Mouse (Mus musculus): ENCODE data around the gene Atg16l1. TPM values are rescaled to one million over a fixed set of nuclear protein-coding genes. Genes with fewer than 3 reads are reported as not detected.

Atg16l1 gene
- polyA plus RNA-seq, 1 experiment from 2014 or later = 56.8 TPM

DNA sequence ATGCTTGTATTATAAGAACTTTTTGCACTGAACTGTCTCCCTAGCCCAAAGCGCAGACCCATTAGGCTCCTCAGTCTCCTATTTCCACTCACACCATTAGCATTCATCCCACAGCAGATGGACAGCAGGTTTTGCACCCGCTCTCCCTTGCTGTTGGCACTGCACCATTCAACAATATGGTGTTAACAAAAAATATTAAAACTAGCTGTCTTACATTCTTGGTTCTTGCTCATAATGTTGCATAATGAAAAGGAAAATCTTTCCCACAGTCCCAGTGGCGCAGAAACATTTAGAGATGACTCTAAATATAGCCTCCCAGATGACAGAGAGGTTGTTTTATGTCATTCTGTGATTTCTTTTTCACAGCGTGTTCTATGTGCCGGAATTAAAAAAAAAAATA, 22.5 kb upstream of the Atg16l1 start:
- Histone ChIP-seq H3K27ac (replicated peaks) (no peak overlapping the region), H3K9ac (no peak overlapping the region), H3K36me3 (no peaks in the 10 kb centered on the region), H3K4me3 (no peak overlapping the region), H3K27me3 (no peaks in the 10 kb centered on the region), H3K4me2 (no peak overlapping the region), H3K4me1 (replicated peaks) (no peaks in the 10 kb centered on the region), H3K9me3 (no peaks in the 10 kb centered on the region)
- WGBS = 89% methylated on average over 5 of the region's 5 CpGs
- no peak for ATAC-seq (ENCODE audit: low read depth)

DNA sequence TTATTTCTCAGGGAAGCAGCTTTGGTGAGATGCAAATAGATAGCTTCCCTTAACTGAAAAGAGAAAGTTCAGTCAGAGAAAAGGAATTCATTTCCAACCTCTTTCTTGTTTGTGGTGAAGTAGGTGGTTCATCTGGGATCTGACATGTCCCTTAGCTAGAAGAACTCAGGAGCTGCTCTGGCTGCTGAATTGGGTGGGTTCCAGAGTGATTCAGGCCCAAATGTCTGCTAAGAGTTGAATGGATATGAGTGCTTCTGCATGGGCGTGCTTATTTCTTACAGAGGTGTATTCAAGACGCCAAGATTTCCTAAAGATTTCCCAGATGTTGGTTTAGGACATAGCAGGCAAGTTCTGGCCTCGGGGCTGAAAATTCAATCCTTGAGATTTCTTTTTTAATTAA, 21.5 kb upstream of the Atg16l1 start:
- no peaks in the 10 kb centered on the region for H3K4me1 ChIP-seq (replicated peaks)
- no peaks in the 10 kb centered on the region for H3K27me3 ChIP-seq
- no peaks in the 10 kb centered on the region for H3K9me3 ChIP-seq
- 84% methylated on average over 3 of the region's 3 CpGs for WGBS
- no peaks in the 10 kb centered on the region for H3K36me3 ChIP-seq
- H3K9ac ChIP-seq = no peak overlapping the region
- no peak for ATAC-seq (ENCODE audit: low read depth)
- no peak overlapping the region for H3K27ac ChIP-seq (replicated peaks)
- H3K4me3 ChIP-seq = no peak overlapping the region
- H3K4me2 ChIP-seq = no peak overlapping the region

DNA sequence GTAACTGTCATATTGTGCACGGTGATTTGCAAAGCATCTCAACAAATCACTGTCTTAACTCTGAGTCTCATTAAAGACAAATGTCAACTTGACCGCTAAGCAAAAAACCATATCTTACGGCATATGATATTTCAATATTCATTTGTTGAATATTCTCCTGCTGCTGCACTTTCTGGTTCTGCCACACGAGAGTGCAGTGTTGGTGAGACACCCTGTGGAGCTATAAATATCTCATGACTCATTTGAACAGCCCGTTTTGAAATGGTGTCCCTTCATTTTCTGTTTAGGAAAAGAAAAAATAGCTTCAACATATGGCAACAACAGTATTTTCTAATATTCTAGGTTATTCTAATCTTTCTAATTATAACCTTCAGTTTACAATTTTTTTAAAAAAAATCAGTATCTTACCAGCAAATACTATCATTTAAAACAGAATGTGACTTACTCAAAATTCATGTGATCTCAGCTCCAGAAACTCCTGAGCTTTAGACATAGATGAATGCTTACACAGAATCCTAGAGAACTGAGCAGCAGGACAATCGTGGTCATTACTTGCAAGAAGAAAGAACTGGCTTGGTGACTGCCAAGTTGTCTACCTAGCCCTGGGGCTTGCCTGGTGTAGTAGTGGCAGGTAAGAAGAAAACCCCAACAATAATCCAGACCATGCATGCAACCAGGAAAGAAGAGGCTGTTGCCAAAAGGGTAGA, 14.9 kb upstream of the Atg16l1 start:
- ATAC-seq (ENCODE audit: low read depth) = no peak
- no peaks in the 10 kb centered on the region for H3K4me1 ChIP-seq (replicated peaks)
- 75% methylated on average over 6 of the region's 6 CpGs for WGBS

DNA sequence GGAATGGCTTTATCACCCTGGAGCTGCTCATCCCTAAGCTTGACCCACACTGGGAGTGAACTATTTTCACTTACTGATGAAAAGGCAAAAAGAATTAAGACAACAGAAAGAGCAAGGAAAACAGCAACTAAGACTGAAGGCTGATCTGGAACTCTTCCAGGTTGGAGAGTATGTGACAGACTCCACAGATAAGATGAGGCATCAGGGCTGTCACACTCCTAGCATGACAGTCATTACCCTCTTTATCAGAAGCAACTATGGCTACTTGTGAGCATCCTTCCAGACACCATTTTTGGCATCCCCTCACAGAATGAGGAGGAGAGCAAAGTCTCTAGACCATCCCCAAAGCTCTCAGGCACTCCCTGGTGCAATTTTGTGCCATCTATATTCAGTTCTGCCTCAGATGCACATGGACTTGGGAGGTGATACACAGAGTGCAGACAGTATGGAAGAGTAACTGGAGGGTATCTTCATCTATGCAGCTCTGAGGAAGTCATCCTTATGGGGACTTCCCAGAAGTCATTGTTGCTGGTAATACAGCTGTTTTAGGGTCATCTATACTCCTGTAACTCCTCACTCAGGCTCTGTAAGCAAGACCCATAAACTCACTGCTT, 6.2 kb upstream of the Atg16l1 start:
- H3K4me2 ChIP-seq = no peak overlapping the region
- ATAC-seq (ENCODE audit: low read depth) = no peak

More for the DNA sequence above, 14.9 kb upstream of the Atg16l1 start:
- Histone ChIP-seq H3K27ac (replicated peaks) (no peak overlapping the region), H3K4me2 (no peak overlapping the region), H3K4me3 (no peak overlapping the region), H3K27me3 (no peaks in the 10 kb centered on the region), H3K9me3 (no peaks in the 10 kb centered on the region), H3K36me3 (no peaks in the 10 kb centered on the region), H3K9ac (no peak overlapping the region)

DNA sequence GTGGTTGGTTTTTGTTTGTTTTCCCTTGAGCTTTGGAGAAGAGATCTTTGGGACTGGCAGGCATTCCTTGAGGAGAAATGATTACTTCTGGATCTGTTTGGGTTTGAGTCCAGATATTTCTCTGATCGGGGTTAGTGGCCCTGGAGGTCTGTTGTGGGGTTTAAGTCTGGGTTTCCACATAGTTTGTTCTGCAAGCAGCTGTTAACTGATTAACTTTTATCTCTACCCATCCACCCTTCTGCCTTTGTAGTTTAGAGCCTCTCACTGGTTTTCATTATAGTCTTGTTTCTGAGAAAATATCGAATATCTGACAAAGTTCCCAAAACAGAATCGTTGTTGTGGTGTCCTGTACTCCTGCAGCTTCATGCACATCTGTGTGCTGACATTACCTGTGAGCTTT, 8.2 kb downstream of the Atg16l1 start:
- Histone ChIP-seq H3K27me3 (no peaks in the 10 kb centered on the region), H3K4me1 (replicated peaks) (no peaks in the 10 kb centered on the region), H3K9me3 (no peaks in the 10 kb centered on the region), H3K27ac (replicated peaks) (no peak overlapping the region), H3K4me2 (no peak overlapping the region), H3K36me3 (peaks cover 97% of the 10 kb centered on the region), H3K9ac (no peak overlapping the region), H3K4me3 (no peak overlapping the region)
- WGBS = 91% methylated on average over 3 of the region's 3 CpGs
- no peak for ATAC-seq (ENCODE audit: low read depth)

More for the DNA sequence above, 6.2 kb upstream of the Atg16l1 start:
- Histone ChIP-seq H3K9me3 (no peaks in the 10 kb centered on the region), H3K9ac (no peak overlapping the region), H3K27ac (replicated peaks) (no peak overlapping the region), H3K36me3 (no peaks in the 10 kb centered on the region), H3K27me3 (peaks cover 12% of the 10 kb centered on the region; the same call in 1 of the 2 replicates), H3K4me1 (replicated peaks) (no peaks in the 10 kb centered on the region), H3K4me3 (no peak overlapping the region)

DNA sequence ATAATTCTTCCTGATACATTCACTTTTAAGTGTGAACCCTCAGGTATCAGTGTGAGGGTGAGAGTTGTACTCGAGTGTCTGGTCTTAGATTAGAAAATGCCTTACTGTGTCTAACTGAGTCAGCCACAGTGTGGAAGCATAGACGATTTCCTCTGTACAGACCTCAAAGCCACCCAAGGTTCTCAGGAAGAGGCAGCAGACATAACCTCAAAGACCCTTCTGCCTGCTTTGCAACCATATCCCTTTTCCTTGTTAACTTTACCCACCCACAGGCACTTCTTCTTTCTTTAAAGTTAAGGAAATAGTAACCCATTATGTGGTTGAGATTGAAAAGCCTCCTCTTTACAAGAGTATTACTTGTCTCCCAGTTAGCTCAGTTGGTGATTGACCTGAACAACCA, 10.1 kb downstream of the Atg16l1 start:
- no peak for ATAC-seq (ENCODE audit: low read depth)
- no peak overlapping the region for H3K9ac ChIP-seq
- H3K4me2 ChIP-seq = no peak overlapping the region
- peaks cover 95% of the 10 kb centered on the region for H3K36me3 ChIP-seq
- 97% methylated on average over 2 of the region's 2 CpGs for WGBS
- no peak overlapping the region for H3K4me3 ChIP-seq
- H3K27me3 ChIP-seq = no peaks in the 10 kb centered on the region
- H3K4me1 ChIP-seq (replicated peaks) = no peaks in the 10 kb centered on the region
- H3K9me3 ChIP-seq = no peaks in the 10 kb centered on the region
- no peak overlapping the region for H3K27ac ChIP-seq (replicated peaks)

DNA sequence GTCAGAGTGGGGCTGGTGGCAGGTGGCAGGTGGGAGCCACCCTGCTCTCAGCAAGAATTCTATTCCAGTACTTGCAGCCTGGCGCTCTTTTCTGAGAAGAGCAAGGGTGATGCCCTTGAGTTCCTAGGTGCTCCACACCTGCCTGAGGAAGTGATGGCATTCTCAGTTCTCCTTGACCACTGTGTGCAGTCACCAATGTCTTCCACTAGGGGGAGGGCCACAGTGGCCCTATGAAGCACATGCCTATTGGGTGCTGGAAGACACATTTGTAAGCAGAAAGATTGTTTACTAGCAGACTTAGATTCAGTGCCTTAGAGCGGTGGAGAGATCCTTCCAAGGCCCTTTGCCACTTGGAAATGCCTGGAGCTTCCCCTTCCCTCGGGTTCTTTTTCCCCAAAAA, 10.6 kb downstream of the Atg16l1 start:
- H3K9me3 ChIP-seq = no peaks in the 10 kb centered on the region
- H3K27me3 ChIP-seq = no peaks in the 10 kb centered on the region
- H3K4me3 ChIP-seq = no peak overlapping the region
- WGBS = 90% methylated on average over 3 of the region's 3 CpGs
- H3K36me3 ChIP-seq = peaks cover 95% of the 10 kb centered on the region
- H3K4me2 ChIP-seq = no peak overlapping the region
- ATAC-seq (ENCODE audit: low read depth) = no peak
- H3K4me1 ChIP-seq (replicated peaks) = no peaks in the 10 kb centered on the region
- H3K9ac ChIP-seq = no peak overlapping the region
- no peak overlapping the region for H3K27ac ChIP-seq (replicated peaks)

DNA sequence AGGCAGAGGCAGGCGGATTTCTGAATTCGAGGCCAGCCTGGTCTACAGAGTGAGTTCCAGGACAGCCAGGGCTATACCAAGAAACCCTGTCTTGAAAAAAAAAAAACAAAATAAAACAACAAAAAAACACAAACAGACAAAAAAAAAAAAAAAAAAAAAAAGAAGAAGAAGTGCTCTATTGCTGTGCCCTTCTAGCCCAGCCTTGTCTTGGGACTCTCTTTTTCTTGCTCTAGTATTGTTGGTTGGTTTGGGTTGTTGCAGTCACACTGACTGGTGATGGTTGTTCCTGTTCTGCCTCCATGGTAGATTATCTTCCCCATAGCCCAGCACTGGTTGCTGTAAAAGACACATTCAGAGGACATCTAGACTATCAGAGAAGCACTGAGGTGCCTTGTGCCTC, 13.6 kb downstream of the Atg16l1 start:
- WGBS = 94% methylated on average over 2 of the region's 2 CpGs
- Histone ChIP-seq H3K4me3 (no peak overlapping the region), H3K9me3 (no peaks in the 10 kb centered on the region), H3K36me3 (peaks cover 94% of the 10 kb centered on the region), H3K4me2 (no peak overlapping the region), H3K27me3 (no peaks in the 10 kb centered on the region), H3K27ac (replicated peaks) (no peak overlapping the region), H3K9ac (no peak overlapping the region), H3K4me1 (replicated peaks) (no peaks in the 10 kb centered on the region)
- no peak for ATAC-seq (ENCODE audit: low read depth)

DNA sequence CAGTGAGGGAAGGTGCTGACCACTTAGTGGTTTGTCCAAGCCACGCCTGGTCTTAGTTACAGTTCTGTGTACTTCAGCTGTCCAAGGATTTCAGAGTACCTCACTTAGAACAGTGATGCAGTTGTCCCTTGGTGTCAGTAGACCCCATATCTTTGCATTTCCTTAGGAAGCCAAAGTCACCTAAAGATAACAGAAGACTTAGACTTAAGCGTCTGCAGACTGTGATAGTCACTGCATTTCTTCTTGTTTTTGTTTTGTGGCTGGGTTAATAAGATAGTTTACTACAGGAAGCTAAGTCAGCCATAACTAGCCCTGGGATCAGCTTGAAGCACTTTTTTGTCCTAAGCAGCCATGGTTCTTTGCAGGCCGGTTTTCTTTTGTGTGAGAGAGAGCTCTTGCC, 14.8 kb downstream of the Atg16l1 start:
- Histone ChIP-seq H3K4me2 (no peak overlapping the region), H3K27ac (replicated peaks) (no peak overlapping the region), H3K9me3 (no peaks in the 10 kb centered on the region), H3K36me3 (peaks cover 94% of the 10 kb centered on the region), H3K9ac (no peak overlapping the region), H3K27me3 (no peaks in the 10 kb centered on the region), H3K4me1 (replicated peaks) (no peaks in the 10 kb centered on the region), H3K4me3 (no peak overlapping the region)
- 92% methylated on average over 3 of the region's 3 CpGs for WGBS
- no peak for ATAC-seq (ENCODE audit: low read depth)

DNA sequence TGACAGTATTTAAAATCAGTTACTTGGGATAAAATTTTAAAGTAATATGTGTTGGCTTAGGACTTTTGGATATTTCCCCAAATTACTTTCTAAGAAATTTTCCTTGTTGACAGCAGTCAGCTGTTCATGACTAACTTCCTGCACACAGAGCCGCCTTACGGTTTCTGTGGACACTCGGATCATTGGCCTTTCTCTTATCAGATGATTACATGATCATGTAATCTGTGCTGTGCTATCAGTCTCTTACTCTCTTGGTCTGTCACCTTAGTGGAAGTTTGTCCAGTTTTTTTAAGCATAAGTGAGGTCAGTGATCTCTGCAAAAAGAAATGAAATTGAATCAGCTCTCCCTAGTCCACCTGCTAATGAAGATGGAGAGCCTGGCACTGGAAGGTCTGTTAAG, 16.1 kb downstream of the Atg16l1 start:
- 92% methylated on average over 3 of the region's 3 CpGs for WGBS
- peaks cover 94% of the 10 kb centered on the region for H3K36me3 ChIP-seq
- no peak overlapping the region for H3K4me2 ChIP-seq
- no peaks in the 10 kb centered on the region for H3K9me3 ChIP-seq
- ATAC-seq (ENCODE audit: low read depth) = no peak
- H3K27me3 ChIP-seq = no peaks in the 10 kb centered on the region
- no peak overlapping the region for H3K4me3 ChIP-seq
- H3K27ac ChIP-seq (replicated peaks) = no peak overlapping the region
- no peaks in the 10 kb centered on the region for H3K4me1 ChIP-seq (replicated peaks)
- H3K9ac ChIP-seq = no peak overlapping the region

DNA sequence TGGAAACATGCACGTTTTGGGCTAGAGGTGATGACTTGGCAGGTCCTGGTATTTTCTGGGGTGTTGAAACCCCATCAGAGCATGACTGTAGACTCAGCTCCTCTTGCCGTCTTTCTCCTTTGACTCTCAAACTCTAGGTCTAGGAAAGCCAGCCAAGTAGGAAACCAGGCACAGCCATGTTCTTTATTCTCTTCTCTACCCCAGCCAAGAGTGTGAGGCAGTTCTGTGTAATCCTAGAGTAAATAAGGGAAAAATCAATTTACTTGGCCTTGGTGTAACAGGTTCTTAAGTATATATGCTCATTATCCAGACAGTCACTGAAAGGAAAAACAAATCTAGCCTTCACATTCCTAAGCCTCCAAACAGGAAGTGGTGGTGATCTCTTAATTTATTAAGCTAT, 17.7 kb downstream of the Atg16l1 start:
- H3K36me3 ChIP-seq = peaks cover 93% of the 10 kb centered on the region
- 89% methylated on average over 2 of the region's 2 CpGs for WGBS
- no peak overlapping the region for H3K27ac ChIP-seq (replicated peaks)
- no peaks in the 10 kb centered on the region for H3K9me3 ChIP-seq
- no peak overlapping the region for H3K4me3 ChIP-seq
- H3K4me1 ChIP-seq (replicated peaks) = no peaks in the 10 kb centered on the region
- no peak for ATAC-seq (ENCODE audit: low read depth)
- H3K27me3 ChIP-seq = no peaks in the 10 kb centered on the region
- H3K9ac ChIP-seq = no peak overlapping the region
- H3K4me2 ChIP-seq = no peak overlapping the region

DNA sequence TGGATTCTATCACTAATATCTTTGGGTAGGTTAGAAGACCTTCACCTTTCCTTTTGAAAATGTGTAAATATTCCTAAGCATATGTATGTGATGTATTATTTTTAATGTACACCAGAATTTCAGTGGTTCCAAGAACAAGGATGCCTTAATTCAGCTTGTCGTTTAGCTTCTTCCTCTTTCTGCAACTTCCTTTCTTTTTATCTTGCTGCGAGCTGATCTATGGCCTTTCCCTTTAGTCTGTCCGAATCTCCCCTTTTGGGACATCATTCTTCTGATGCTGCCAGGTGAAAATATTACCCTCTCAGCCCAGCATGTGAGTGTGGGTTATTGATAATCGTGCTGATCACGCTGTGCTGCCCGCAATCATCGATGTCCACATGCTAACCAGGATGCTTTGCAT, 19.2 kb downstream of the Atg16l1 start:
- H3K4me1 ChIP-seq (replicated peaks) = no peaks in the 10 kb centered on the region
- H3K4me3 ChIP-seq = no peak overlapping the region
- H3K4me2 ChIP-seq = no peak overlapping the region
- H3K36me3 ChIP-seq = peaks cover 95% of the 10 kb centered on the region
- H3K27ac ChIP-seq (replicated peaks) = no peak overlapping the region
- WGBS = 94% methylated on average over 7 of the region's 7 CpGs
- H3K9ac ChIP-seq = no peak overlapping the region
- H3K27me3 ChIP-seq = no peaks in the 10 kb centered on the region
- no peak for ATAC-seq (ENCODE audit: low read depth)
- no peaks in the 10 kb centered on the region for H3K9me3 ChIP-seq

DNA sequence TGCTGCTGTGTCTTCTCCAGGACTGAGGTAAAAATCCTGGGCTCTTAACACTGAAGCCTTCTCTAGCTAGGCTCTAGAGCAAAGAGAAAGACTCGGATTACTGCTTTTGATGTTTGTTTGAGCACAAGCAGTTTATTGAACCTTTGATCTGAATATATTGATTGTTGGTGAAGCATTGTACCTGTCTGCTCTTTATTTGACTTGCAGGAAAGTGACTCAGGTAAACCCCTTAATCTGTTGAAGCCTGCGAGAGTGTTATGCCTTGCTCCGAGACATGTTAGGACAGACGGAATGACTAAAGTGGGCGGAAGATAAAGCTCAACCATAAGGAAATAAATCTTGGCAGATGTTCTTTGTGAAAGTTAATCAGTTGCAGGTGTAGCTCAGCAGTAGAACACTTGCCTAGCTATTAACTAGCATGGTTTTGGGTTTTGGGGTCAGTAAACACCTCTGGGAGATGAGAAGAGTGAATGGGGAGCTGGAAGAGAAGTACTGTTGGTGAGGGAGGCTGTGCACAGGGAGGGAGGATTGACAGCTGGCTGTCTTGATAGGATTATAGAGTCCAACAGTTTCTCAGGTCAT, 23.6 kb downstream of the Atg16l1 start:
- H3K4me1 ChIP-seq (replicated peaks) = no peaks in the 10 kb centered on the region
- no peak overlapping the region for H3K27ac ChIP-seq (replicated peaks)
- WGBS = 90% methylated on average over 5 of the region's 5 CpGs
- no peak overlapping the region for H3K9ac ChIP-seq
- H3K9me3 ChIP-seq = no peaks in the 10 kb centered on the region
- H3K27me3 ChIP-seq = no peaks in the 10 kb centered on the region
- ATAC-seq (ENCODE audit: low read depth) = no peak
- H3K4me3 ChIP-seq = no peak overlapping the region
- H3K36me3 ChIP-seq = peaks cover 96% of the 10 kb centered on the region
- no peak overlapping the region for H3K4me2 ChIP-seq

Measured in neural tube, embryonic 13.5 days (tissue).